Mouse (Mus musculus) skeletal muscle tissue, adult 2 months (tissue): ENCODE data around the gene Ceacam15.
"Not testable (repeated sequence)": the region's sequence is repeated elsewhere in the genome, so short reads cannot be mapped to it uniquely, and the experiment has no call there.

Source experiments
- DNase-seq: peaks from one replicate; pipeline ENCODE4 v3.0.0-alpha.2; 2012; ENCODE audit warnings: low read depth, low spot score

Ceacam15 gene

GRCm38 (mm10) chr7:16675605-16676004 lies at the start of gene Ceacam15:
Gene Ceacam15, minus strand, starts transcription at chr7:16675705.
- no peak for DNase-seq

GRCm38 (mm10) chr7:16722490-16722889 lies 47.0 kb upstream of the Ceacam15 start:
- not testable (repeated sequence) for DNase-seq

GRCm38 (mm10) chr7:16721629-16722028 lies 46.1 kb upstream of the Ceacam15 start, which contains the start of gene Ceacam9:
Gene Ceacam9, plus strand, starts transcription at chr7:16721929.
- no peak for DNase-seq

- DNase-seq: not testable (repeated sequence)
These were observed 41.1 kb upstream of the Ceacam15 start for GRCm38 (mm10) chr7:16716456-16717152.

GRCm38 (mm10) chr7:16712633-16713415 lies 37.3 kb upstream of the Ceacam15 start:
- DNase-seq: no peak

- no peak for DNase-seq
These were observed 35.1 kb upstream of the Ceacam15 start for GRCm38 (mm10) chr7:16710604-16711003.

GRCm38 (mm10) chr7:16708244-16708643 lies 32.7 kb upstream of the Ceacam15 start:
- DNase-seq: no peak

GRCm38 (mm10) chr7:16706385-16706784 lies 30.9 kb upstream of the Ceacam15 start:
- DNase-seq: no peak

GRCm38 (mm10) chr7:16700583-16700982 lies 25.1 kb upstream of the Ceacam15 start:
- peak; percentile 15 for DNase-seq

GRCm38 (mm10) chr7:16699042-16699441 lies 23.5 kb upstream of the Ceacam15 start:
- DNase-seq: peak; percentile 4

- peak; percentile 10 for DNase-seq
These were observed 19.5 kb upstream of the Ceacam15 start for GRCm38 (mm10) chr7:16695025-16695424.

- DNase-seq: no peak
These were observed 13.7 kb upstream of the Ceacam15 start for GRCm38 (mm10) chr7:16689196-16689595.

- DNase-seq: not testable (repeated sequence)
These were observed 4.7 kb upstream of the Ceacam15 start for GRCm38 (mm10) chr7:16680194-16680593.

- DNase-seq: not testable (repeated sequence)
These were observed 806 bp downstream of the Ceacam15 start for GRCm38 (mm10) chr7:16674699-16675098.

- DNase-seq: no peak
These were observed 1.7 kb downstream of the Ceacam15 start for GRCm38 (mm10) chr7:16673823-16674222.

- not testable (repeated sequence) for DNase-seq
These were observed 7.1 kb downstream of the Ceacam15 start for GRCm38 (mm10) chr7:16668331-16668930.

GRCm38 (mm10) chr7:16644260-16644659 lies 31.2 kb downstream of the Ceacam15 start:
- no peak for DNase-seq

- DNase-seq: not testable (repeated sequence)
These were observed 32.4 kb downstream of the Ceacam15 start for GRCm38 (mm10) chr7:16643106-16643505.

- DNase-seq: peak; percentile 98
These were observed 36.5 kb downstream of the Ceacam15 start for GRCm38 (mm10) chr7:16639028-16639427.

- peak; percentile 86 for DNase-seq
These were observed 40.4 kb downstream of the Ceacam15 start for GRCm38 (mm10) chr7:16635116-16635515.

- not testable (repeated sequence) for DNase-seq
These were observed 41.6 kb downstream of the Ceacam15 start for GRCm38 (mm10) chr7:16633913-16634312.

GRCm38 (mm10) chr7:16631932-16632331 lies 43.6 kb downstream of the Ceacam15 start:
- DNase-seq: no peak
